Mouse (Mus musculus) C2C12 (cell line): ENCODE data around the gene Stk32c. TPM values are rescaled to one million over a fixed set of nuclear protein-coding genes. Genes with fewer than 3 reads are reported as not detected.

ENCODE experiments used
- H3K27me3 ChIP-seq: one replicate; pipeline ENCODE4 v1.6.1; 2011; ENCODE audit not compliant: control insufficient read depth, insufficient read depth, insufficient read length
- H3K36me3 ChIP-seq: one replicate; pipeline ENCODE4 v1.6.1; 2011; ENCODE audit not compliant: control insufficient read depth, insufficient read depth
- H3K4me3 ChIP-seq: one replicate; pipeline ENCODE4 v1.5.1; 2011; ENCODE audit warnings: mild to moderate bottlenecking, control low read depth; ENCODE audit not compliant: poor library complexity, insufficient read depth, severe bottlenecking
- H3K79me2 ChIP-seq: one replicate; pipeline ENCODE4 v1.6.1; 2011; ENCODE audit not compliant: control insufficient read depth, insufficient read depth
- H3K79me3 ChIP-seq: one replicate; pipeline ENCODE4 v1.6.1; 2011; ENCODE audit warnings: low read depth, control low read depth
- H3ac ChIP-seq: one replicate; pipeline ENCODE3; 2011; ENCODE audit warnings: low read depth; ENCODE audit not compliant: control insufficient read depth, insufficient read length
- CEBPB ChIP-seq: IDR thresholded peaks from one replicate; pipeline ENCODE4 v1.6.1; 2011; ENCODE audit warnings: low read depth, mild to moderate bottlenecking, control low read depth, moderate library complexity
- CTCF ChIP-seq: IDR thresholded peaks from one replicate; pipeline ENCODE4 v1.5.1; 2011; ENCODE audit not compliant: control insufficient read depth, insufficient read depth, insufficient read length
- FOSL1 ChIP-seq: IDR thresholded peaks from one replicate; pipeline ENCODE4 v1.8.0; 2011; ENCODE audit warnings: mild to moderate bottlenecking, low read length; ENCODE audit not compliant: poor library complexity, insufficient read depth, severe bottlenecking
- MAX ChIP-seq: IDR thresholded peaks from one replicate; pipeline ENCODE4 v1.6.1; 2011; ENCODE audit warnings: mild to moderate bottlenecking, control low read depth
- MYOD1 ChIP-seq: IDR thresholded peaks from one replicate; pipeline ENCODE4 v1.6.1; 2011; ENCODE audit warnings: low read depth; ENCODE audit not compliant: control insufficient read depth, insufficient read length
- MYOG ChIP-seq: IDR thresholded peaks from one replicate; pipeline ENCODE4 v1.6.1; 2011; ENCODE audit not compliant: control insufficient read depth, insufficient read length; ENCODE audit errors: extremely low read depth
- USF1 ChIP-seq: IDR thresholded peaks from one replicate; pipeline ENCODE4 v1.6.1; 2011; ENCODE audit warnings: low read depth, mild to moderate bottlenecking, control low read depth, moderate library complexity
- polyA plus RNA-seq: library from polyadenylated mRNA; unstranded; fragments of >200 nt; fragmentation: generic; extraction: Trizol; gene quantifications from one replicate; pipeline ENCODE4 v1.2.1, GENCODE M21; 2012; ENCODE audit warnings: missing spikeins

The Stk32c gene
- polyA plus RNA-seq, 1 experiment, result 2.6 TPM

DNA sequence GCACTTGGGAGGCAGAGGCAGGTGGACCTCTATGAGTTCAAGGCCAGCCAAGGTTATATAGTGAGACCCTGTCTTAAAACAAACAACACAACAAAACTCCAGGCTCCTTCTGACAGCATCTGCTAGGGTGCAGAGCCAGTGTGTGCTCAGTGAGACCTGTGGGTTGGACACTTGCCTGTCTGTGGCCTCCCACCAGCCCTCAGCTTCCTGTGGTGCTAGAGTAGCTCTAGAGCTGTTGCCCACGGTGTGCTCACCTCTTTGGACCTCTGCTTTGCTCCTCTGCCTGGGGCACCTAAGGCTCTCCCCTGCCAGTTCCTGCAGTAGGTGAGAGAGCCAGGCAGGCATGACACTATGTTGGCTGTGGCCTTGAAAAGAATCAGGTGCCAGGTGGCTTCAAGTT, 69.3 kb downstream of the Stk32c start:
- Histone ChIP-seq H3K36me3 (no peaks in the 10 kb centered on the region), H3K4me3 (no peak overlapping the region), H3K79me3 (no peaks in the 10 kb centered on the region), H3K27me3 (no peaks in the 10 kb centered on the region), H3K79me2 (no peaks in the 10 kb centered on the region), H3ac (no peak overlapping the region)
- TF ChIP-seq MAX, result no peak
- TF ChIP-seq CEBPB, result no peak
- TF ChIP-seq USF1, result no peak
- TF ChIP-seq MYOD1, result no peak
- no peak for TF ChIP-seq MYOG
- TF ChIP-seq FOSL1, result no peak
- TF ChIP-seq CTCF, result no peak

- Histone ChIP-seq H3K79me2 (no peaks in the 10 kb centered on the region), H3ac (no peak overlapping the region)
- TF ChIP-seq CEBPB (no peak), CTCF (no peak), MYOG (no peak), FOSL1 (no peak), USF1 (no peak), MYOD1 (no peak), MAX (no peak)
These were observed 73.1 kb downstream of the Stk32c start for GRCm38 (mm10) chr7:139139921-139140461.

GRCm38 (mm10) chr7:139136906-139137491, 76.1 kb downstream of the Stk32c start:
- Histone ChIP-seq H3K27me3 (no peaks in the 10 kb centered on the region), H3K36me3 (no peaks in the 10 kb centered on the region), H3K4me3 (no peak overlapping the region), H3ac (no peak overlapping the region), H3K79me2 (no peaks in the 10 kb centered on the region), H3K79me3 (no peaks in the 10 kb centered on the region)
- TF ChIP-seq CEBPB, result no peak

More at GRCm38 (mm10) chr7:139139921-139140461, 73.1 kb downstream of the Stk32c start:
- Histone ChIP-seq H3K79me3 (no peaks in the 10 kb centered on the region), H3K27me3 (no peaks in the 10 kb centered on the region), H3K36me3 (no peaks in the 10 kb centered on the region), H3K4me3 (no peak overlapping the region)

DNA sequence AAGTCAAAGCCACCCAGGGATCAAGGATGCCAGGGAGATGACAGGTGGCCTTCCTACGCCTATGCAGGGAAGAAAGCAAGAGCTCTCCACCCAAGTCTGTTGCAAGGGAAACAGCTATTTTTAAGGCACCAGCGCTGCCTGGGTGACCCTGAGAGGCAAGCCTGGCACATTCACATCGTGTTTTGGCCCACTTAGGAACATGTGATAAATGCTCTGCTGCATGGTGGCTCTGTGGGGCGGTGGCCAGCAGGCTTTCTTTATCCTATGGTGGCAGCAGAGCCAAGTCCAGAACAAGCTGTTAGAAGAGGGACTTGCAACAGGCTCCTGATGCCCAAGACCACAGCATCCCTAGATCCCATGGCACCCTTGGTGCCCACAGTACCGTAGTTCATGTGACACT, 77.9 kb downstream of the Stk32c start:
- no peak overlapping the region for H3ac ChIP-seq
- H3K4me3 ChIP-seq, result no peak overlapping the region
- H3K79me2 ChIP-seq, result no peaks in the 10 kb centered on the region
- no peaks in the 10 kb centered on the region for H3K27me3 ChIP-seq
- no peak for TF ChIP-seq CTCF
- TF ChIP-seq CEBPB, result no peak
- no peak for TF ChIP-seq MYOG
- H3K79me3 ChIP-seq, result no peaks in the 10 kb centered on the region
- H3K36me3 ChIP-seq, result no peaks in the 10 kb centered on the region

DNA sequence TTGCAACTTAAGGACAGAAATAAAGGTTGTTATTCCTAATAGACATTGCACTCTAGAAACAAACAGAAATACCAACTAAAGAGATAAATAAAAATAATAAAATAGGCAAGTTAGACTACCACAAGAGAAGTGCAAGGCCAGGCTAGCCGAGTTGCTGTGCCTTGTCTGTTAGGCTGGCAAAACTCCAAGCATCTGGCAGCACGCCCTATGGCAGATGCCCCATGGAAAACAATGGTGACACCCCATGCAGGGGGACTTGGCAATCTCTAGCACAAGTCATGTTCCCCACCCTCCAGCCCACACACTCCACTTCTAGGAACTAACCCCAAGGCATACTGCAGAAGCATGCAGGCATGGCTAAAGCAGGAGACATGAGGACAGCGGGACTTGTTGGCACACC, 79.7 kb downstream of the Stk32c start:
- TF ChIP-seq MAX (no peak), CEBPB (no peak)
- H3K79me3 ChIP-seq, result no peaks in the 10 kb centered on the region

GRCm38 (mm10) chr7:139131538-139131937, 81.6 kb downstream of the Stk32c start:
- no peak overlapping the region for H3ac ChIP-seq
- H3K36me3 ChIP-seq, result no peaks in the 10 kb centered on the region
- TF ChIP-seq FOSL1 (no peak), MAX (no peak), CEBPB (no peak), MYOG (no peak), USF1 (no peak), MYOD1 (no peak), CTCF (no peak)
- no peaks in the 10 kb centered on the region for H3K27me3 ChIP-seq
- no peaks in the 10 kb centered on the region for H3K79me2 ChIP-seq
- no peaks in the 10 kb centered on the region for H3K79me3 ChIP-seq
- no peak overlapping the region for H3K4me3 ChIP-seq

More for the DNA sequence above, 79.7 kb downstream of the Stk32c start:
- Histone ChIP-seq H3K36me3 (no peaks in the 10 kb centered on the region), H3K27me3 (no peaks in the 10 kb centered on the region), H3ac (no peak overlapping the region), H3K4me3 (no peak overlapping the region), H3K79me2 (no peaks in the 10 kb centered on the region)
